Mouse (Mus musculus) bone marrow macrophage, adult 2 months (primary cell): ENCODE measurements around the gene Rrp36.

ENCODE experiments used
- CTCF ChIP-seq: IDR thresholded peaks from 2 replicates; pipeline ENCODE4 v1.5.1; 2012; ENCODE audit warnings: low read depth, mild to moderate bottlenecking, low read length, moderate library complexity
- POLR2A ChIP-seq: IDR thresholded peaks from 2 replicates; pipeline ENCODE4 v1.6.1; 2012; ENCODE audit warnings: mild to moderate bottlenecking, low read depth, low read length, borderline replicate concordance

DNA sequence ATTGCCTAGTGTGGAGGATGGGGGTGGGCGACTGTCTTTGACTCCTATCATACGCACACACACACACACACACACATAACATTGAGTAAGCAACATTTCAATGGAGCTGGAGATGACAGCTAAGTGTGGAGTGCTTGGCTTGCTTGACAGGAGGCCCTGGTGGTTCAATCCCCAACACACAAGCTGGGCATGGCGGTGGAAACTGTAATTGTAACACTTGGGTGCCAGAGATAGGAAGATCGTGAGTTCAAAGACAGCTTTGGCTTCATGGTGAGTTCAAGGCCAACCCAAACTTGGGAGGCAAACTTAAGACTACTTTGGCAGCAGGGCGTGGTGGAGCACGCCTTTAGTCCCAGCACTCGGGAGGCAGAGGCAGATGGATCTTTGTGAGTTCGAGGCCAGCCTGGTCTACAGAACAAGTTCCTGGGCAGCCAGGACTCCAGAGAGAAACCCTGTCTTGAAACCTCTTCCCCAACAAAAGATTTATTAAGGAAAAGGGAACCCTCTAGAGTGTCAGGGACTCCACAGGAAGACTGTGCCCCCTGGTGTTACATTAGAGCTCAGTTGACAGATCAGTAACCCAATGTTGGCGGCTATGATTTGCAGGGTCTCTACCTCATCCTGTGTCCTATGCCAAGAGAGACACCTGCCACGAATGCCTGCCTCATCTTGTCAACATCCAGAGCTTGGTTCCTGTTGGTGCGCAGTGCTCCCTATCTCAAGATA lies 40.8 kb upstream of the Rrp36 start:
- no peak for TF ChIP-seq CTCF
- no peak for TF ChIP-seq POLR2A
